Mouse (Mus musculus) frontal cortex, postnatal 25 days (tissue): Measurements from ENCODE around the gene Rfxank.
A peak's percentile ranks its signal among the peaks of the same experiment; 100 is the strongest.

ENCODE experiments used
- DNase-seq, 2 experiments: peaks; one replicate each; pipeline ENCODE4 v3.0.0; 2022; ENCODE audit warnings: low spot score in 2 of 2

Rfxank gene

DNA sequence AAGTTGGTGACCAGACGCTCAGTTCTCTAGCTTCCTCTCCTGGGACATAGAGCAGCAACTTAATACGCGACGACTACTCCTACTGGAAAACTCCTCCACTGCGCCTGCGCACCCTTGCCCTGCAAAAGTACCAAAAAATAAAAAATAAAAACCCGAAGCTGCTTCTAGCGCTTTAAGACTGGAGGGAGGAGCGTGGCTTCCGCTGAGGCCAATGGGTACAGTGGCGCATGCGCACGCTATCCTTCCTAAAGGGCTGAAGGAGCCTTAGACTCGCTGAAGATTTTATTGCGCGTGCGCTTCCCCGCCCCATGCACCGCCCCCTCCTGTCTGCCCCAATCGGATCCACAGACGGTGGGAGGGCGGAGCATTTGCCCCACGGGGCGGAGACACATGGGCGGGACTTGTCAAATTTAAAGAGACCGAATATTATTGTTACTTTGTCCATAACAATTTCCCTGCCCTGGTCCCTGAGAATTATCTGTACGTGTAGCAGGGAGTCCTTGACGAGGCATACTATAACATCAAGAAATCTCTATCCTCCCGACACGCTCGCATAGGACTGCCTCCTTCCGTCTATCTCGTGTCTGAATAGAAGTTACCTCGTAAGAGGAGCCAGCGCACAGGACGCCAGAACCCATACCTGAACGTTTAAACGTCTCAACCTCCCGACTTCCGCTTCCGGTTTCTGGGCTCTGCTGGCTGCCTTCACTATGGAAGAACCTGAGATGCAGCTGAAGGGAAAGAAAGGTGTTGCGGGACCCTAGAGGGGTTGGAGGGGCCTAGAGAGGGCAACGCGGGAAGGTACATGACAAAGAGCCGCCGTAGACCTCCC, at the start of gene Rfxank, which contains the start of the genes Borcs8 and Mef2b:
Gene Rfxank (minus strand): TSS at position 129 of the 832 bp plus-strand sequence.
Gene Borcs8 (plus strand): TSS at position 474 of the 832 bp plus-strand sequence.
Gene Mef2b (plus strand): TSS at position 686 of the 832 bp plus-strand sequence.
- DNase-seq, result peak; percentile 93 to 95

- no peak for DNase-seq
Observed at GRCm38 (mm10) chr8:70188707-70189106, 49.8 kb upstream of the Rfxank start.

DNA sequence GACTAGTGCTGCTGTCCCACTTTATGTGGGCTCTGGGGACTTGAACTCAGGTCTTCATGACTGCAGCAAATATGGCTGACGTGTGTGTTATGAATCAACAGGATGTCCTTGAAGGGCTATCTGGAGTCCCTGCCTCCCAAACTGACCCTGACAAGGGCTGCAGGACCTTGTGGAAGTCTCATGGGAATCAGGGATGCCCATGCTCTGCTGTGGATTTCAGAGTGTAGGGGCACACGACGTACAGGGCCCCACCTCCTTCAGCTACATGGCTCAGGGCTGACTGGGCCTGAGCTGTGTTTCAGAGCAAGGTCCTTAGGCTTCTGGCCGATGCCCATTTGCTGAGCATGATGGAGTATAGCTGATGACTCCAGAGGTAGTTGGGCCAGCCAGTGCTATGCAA, 44.2 kb upstream of the Rfxank start:
- no peak for DNase-seq

DNA sequence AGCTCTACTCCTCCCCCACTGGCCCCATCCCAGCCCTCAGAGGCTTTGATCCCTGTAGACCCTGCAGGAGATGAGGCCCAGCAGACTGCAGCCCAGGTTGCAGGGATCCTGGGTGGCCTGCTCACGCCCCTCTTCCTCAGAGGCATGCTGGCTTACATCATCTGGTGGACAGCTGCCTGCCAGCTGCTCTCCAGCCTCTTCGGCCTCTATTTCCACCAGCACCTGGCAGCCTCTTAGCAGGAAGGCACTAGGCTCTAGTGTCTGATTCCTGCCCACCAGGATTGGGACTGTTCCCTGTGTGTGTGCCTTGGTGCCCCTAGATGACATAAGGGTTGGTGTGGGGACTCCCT, 42.9 kb upstream of the Rfxank start:
- DNase-seq, result no peak

DNA sequence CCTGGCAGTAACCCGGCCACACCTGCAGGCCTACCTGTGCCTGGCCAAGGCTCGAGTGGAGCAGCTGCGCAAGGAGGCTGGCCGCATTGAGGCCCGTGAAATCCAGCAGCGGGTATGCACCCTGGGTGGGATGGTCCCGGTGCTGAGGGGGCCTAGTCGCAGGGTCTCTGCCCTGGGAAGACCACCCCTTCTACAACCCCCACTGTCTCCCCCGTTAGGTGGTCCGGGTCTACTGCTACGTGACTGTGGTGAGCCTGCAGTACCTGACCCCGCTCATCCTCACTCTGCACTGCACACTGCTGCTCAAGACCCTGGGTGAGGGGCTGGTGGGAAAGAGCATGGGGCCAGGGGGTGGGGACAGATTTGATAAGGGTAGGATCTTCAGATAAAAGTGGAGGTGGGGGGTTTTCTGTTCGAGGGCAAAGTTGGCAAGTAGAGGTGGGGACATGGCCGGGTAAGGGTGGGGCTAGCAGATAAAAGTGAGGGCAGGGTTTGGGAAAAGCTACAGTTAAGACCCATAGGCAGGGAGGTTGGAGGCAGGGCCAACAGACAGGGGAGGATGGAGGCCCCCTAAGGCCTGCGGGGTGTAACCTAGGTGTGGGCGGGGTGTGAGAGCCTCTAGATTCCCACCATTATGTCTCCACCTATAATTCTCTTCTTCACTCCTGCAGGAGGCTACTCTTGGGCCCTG, 42.4 kb upstream of the Rfxank start:
- no peak for DNase-seq

- DNase-seq, result no peak
Observed at GRCm38 (mm10) chr8:70179082-70179481, 40.1 kb upstream of the Rfxank start.

GRCm38 (mm10) chr8:70178231-70178630, 39.3 kb upstream of the Rfxank start:
- DNase-seq, result no peak

DNA sequence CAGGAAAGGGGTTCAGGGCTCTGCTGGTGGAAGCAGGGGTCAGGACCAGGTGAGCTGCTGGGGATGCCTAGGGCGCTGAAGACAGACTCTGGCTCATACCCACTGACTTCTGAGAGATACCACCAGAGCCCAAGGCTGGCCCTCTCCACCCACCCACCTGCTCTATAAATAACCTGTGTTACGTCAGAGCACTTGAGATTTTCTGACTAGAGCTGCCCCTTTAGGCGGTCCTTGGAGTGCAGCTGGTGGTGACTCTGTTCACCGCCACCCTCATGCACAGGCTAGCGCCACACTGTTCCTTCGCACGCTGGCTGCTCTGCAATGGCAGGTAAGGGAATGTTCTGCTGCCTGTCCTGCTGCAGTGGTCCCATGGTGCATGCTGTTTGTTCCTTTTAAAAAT, 35.1 kb upstream of the Rfxank start:
- no peak for DNase-seq

GRCm38 (mm10) chr8:70173320-70173719, 34.4 kb upstream of the Rfxank start:
- no peak for DNase-seq

GRCm38 (mm10) chr8:70172043-70172681, 33.2 kb upstream of the Rfxank start, which contains the start of gene Tmem161a:
Tmem161a (plus strand) TSS chr8:70172356.
- DNase-seq, result peak; percentile 78 to 90

GRCm38 (mm10) chr8:70171240-70171639, 32.3 kb upstream of the Rfxank start:
- DNase-seq, result no peak

DNA sequence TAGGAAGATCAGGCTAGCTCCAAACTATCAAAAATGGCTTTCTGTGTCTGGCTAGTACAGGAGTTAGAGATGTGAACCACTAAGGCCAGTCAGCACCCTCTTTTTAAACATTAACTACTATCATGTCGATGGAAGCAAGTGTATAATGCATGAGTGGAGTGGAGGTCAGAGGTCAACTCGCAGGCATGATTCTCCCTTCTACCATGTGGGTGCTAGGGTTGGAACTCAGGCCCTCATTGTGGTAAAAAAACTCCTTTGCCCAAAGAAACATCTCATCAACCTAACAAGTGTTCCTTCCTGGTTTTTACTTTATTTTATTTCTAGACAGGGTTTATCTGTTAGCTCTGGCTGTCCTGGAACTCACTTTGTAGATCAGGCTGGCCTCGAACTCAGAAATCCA, 31.8 kb upstream of the Rfxank start:
- DNase-seq, result no peak

DNA sequence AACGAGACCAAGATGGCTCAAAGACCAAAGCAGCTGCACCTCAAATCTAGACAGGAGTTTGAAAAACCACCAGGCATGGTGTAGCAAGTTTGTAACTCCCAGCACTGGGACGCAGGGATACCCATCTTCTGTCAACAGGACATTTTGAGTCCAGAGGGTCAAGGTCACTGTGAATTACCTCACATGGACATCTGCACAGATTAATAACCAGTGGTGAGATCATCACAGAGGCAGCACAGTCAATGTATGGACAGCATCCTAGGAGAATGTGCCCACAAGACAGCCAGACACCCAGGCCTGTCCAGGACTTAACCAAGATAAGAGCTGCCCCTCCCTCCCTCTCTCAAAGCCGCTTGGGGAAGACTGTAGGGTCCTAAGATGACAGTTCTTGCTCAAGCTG, 31.2 kb upstream of the Rfxank start:
- no peak for DNase-seq

- DNase-seq, result peak in 1 of 2 experiments; percentile 41
Observed at GRCm38 (mm10) chr8:70166504-70167110, 27.7 kb upstream of the Rfxank start.

DNA sequence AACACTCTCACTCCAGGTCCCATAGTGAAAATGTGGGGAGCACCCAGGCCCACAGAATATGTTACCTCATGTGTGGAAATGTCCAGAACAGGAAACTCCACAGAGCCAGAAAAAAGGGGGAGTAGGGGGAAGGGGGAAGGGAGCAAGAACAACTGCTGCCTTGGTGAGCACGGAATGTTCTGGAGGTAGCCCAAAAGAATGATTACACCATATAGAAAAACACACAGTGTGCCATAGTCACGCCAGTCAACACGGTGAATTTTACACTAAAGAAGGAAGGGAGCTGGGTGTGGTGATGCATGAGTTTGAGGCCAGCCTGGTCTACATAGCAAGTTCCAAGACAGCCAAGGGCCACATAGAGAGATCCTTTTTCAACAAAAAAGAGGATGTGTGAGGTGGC, 24.4 kb upstream of the Rfxank start:
- DNase-seq, result no peak

- DNase-seq, result no peak
Observed at GRCm38 (mm10) chr8:70160015-70160414, 21.1 kb upstream of the Rfxank start.

GRCm38 (mm10) chr8:70159211-70159610, 20.3 kb upstream of the Rfxank start:
- DNase-seq, result no peak

GRCm38 (mm10) chr8:70158069-70158853, 19.3 kb upstream of the Rfxank start:
- peak; percentile 28 to 57 for DNase-seq

GRCm38 (mm10) chr8:70157240-70157800, 18.4 kb upstream of the Rfxank start:
- DNase-seq, result no peak

GRCm38 (mm10) chr8:70152537-70153257, 13.7 kb upstream of the Rfxank start:
- peak in 1 of 2 experiments; percentile 22 for DNase-seq
